Mouse (Mus musculus): ENCODE measurements at regions not wholly inside any gene's neighbourhood (a gene's known extent, or its start where the extent isn't known, plus 50 kb on each side); places are given as distances from the start of the nearest gene placed in this dataset.

DNA sequence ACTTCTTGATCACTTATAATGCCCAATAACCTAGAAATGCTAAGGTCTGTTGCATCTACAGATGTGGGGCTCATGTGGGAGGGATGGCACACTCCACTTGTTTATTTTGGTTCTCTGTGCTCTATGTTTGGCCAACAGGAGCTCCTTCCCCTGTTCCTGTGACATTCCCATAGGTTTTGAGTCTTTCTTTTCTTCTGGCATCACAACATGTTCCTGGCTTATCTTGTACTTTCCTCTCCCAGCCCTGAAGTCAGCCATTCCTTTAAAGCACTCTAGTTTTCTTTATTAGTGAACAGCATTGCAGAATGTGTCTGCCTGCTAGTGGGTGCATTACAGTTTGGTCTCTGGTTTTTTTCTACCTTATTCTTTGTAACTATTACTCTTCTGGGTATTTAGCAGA is 92.6 kb upstream of the Stc2 start:
- no peak for TF ChIP-seq CTCF (IDR thresholded peaks at IDR 0.05)
- TF ChIP-seq POLR2A (IDR thresholded peaks at IDR 0.05; ENCODE audit: insufficient read depth, low read depth, low read length): no peak
